Mouse (Mus musculus) E14TG2a.4 (cell line): ENCODE data around the gene Creg2.
A peak's percentile ranks its signal among the peaks of the same experiment; 100 is the strongest.

Source experiments
- H3K27me3 ChIP-seq: 2 replicates; pipeline ENCODE4 v1.6.1; 2014; ENCODE audit warnings: low read length, control low read depth; ENCODE audit not compliant: insufficient read depth
- H3K36me3 ChIP-seq: 2 replicates; pipeline ENCODE4 v1.6.1; 2014; ENCODE audit warnings: low read length, control low read depth; ENCODE audit not compliant: insufficient read depth
- H3K4me1 ChIP-seq: replicated peaks from 2 replicates; pipeline ENCODE4 v1.6.1; 2014; ENCODE audit warnings: low read depth, low read length, control low read depth
- H3K4me3 ChIP-seq: replicated peaks from 2 replicates; pipeline ENCODE4 v1.5.1; 2014; ENCODE audit warnings: mild to moderate bottlenecking, low read length
- H3K9me3 ChIP-seq: 2 replicates; pipeline ENCODE4 v1.6.1; 2014; ENCODE audit warnings: low read length, control low read depth
- CTCF ChIP-seq: conservative IDR thresholded peaks from 2 replicates; pipeline ENCODE4 v1.5.1; 2014; ENCODE audit warnings: low read length
- NANOG ChIP-seq: IDR thresholded peaks from 2 replicates; pipeline ENCODE4 v1.6.1; 2014; ENCODE audit warnings: borderline replicate concordance, low read length, mixed read lengths
- POU5F1 ChIP-seq: IDR thresholded peaks from 2 replicates; pipeline ENCODE4 v1.6.1; 2014; ENCODE audit warnings: low read length, borderline replicate concordance

Gene Creg2

DNA sequence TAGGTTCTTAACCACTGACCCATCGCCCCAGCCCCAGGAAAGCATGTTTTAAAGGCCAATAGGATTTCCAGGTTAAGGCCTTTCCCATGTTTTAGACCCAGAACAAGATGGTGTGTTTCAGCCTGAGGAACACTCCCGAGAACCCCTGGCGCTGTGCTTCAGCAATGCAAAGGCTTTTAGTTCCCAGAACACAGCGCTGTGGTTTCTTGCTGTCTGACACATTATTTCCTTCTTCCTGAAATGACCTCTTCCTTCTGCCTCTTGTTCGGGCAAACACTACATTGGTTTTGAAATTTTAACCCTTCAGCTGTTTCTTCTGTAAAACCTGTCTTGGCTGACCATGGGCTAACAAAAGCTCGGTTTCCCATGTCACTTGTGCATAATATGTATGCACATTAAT, 72.1 kb downstream of the Creg2 start:
- Histone ChIP-seq H3K27me3 (peaks cover 6% of the 10 kb centered on the region; the same call in 1 of the 2 replicates), H3K4me1 (peaks cover 39% of the 10 kb centered on the region), H3K4me3 (no peak overlapping the region), H3K36me3 (0 out of 2 replicates have a peak, but pooled peaks cover 6% of the 10 kb centered on the region), H3K9me3 (no peaks in the 10 kb centered on the region)
- TF ChIP-seq CTCF (no peak), POU5F1 (no peak), NANOG (no peak)

- H3K4me1 ChIP-seq: peaks cover 39% of the 10 kb centered on the region
- no peaks in the 10 kb centered on the region for H3K9me3 ChIP-seq
- peaks cover 12% of the 10 kb centered on the region; the same call in 1 of the 2 replicates for H3K36me3 ChIP-seq
- TF ChIP-seq POU5F1 (no peak), CTCF (no peak), NANOG (no peak)
- H3K27me3 ChIP-seq: peaks cover 6% of the 10 kb centered on the region; the same call in 1 of the 2 replicates
- H3K4me3 ChIP-seq: no peak overlapping the region
Observed at GRCm38 (mm10) chr1:39578446-39578845, 72.8 kb downstream of the Creg2 start.

DNA sequence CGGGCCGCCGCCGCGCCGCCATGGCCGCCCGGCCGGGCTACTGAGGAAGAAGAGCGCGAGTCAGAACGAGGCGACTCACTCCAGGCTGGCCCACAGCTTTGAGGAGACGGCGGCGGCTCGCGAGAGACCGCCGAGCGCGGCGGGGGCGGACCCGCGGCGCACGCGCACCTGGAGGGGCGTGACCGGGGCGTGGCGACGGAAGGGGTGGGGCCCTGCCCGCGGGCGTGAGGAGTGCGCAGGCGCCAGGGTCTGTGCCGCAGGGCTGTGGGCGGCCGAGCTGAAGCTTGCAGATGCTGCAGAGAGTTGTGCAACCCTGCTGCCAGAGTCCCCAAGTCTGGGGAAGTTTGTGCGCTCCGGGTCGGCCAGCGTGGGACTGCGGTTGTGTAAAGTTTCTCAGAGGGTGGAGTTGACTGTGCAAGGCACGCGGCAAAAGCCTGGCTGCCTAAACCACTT, 74.0 kb downstream of the Creg2 start, which contains the start of gene Rnf149:
Rnf149 (minus strand) TSS at position 153 of the 453 bp plus-strand sequence.
- Histone ChIP-seq H3K4me3 (peak within 1 kb of the TSS; percentile 91), H3K36me3 (peaks cover 21% of the 10 kb centered on the region), H3K4me1 (peaks cover 42% of the 10 kb centered on the region), H3K27me3 (peaks cover 6% of the 10 kb centered on the region; the same call in 1 of the 2 replicates), H3K9me3 (no peaks in the 10 kb centered on the region)
- TF ChIP-seq CTCF (no peak), NANOG (no peak), POU5F1 (no peak)

DNA sequence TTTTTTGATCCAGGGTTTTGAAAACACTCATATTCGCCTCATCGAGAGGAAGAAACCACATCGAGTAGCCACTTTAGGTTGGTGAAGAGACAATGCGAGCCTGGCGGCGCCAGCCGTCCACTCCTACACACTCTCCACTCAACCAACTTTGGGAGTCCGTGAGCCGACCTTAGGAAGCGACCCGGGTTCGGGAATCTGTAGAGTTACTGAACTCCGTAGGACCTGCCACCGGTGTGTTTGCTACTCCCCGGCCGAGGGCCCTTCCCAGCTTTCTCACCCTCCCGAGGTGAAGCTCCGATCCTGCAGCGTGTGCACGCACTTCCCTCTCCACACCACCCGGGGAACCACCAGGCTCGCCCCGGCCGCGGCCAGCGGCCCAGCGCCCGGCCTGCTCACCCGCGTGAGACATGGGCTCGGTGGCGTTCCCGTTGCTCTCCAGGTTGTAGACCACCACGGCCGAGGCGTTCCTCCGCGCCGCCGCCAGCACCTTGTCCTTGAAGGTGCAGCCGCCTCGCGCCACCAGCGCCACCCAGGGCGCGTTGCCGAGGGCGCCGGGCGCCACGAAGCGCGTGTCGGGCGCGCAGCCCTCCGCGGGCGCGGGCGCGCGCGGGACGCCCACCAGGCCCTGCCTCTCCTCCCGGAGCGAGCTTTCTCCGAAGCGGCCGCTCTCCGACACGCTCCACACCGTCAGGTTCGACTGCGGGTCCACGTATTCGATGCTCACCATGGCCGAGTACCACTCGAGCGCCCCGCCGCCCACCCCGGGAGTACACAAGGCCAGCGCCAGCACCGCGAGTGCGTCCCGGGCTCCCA, 74.6 kb downstream of the Creg2 start:
- Histone ChIP-seq H3K4me3 (peak overlapping the region; percentile 91), H3K36me3 (peaks cover 25% of the 10 kb centered on the region), H3K27me3 (peaks cover 3% of the 10 kb centered on the region; the same call in 1 of the 2 replicates), H3K4me1 (peaks cover 44% of the 10 kb centered on the region), H3K9me3 (no peaks in the 10 kb centered on the region)
- TF ChIP-seq POU5F1: no peak
- TF ChIP-seq NANOG: no peak
- no peak for TF ChIP-seq CTCF

DNA sequence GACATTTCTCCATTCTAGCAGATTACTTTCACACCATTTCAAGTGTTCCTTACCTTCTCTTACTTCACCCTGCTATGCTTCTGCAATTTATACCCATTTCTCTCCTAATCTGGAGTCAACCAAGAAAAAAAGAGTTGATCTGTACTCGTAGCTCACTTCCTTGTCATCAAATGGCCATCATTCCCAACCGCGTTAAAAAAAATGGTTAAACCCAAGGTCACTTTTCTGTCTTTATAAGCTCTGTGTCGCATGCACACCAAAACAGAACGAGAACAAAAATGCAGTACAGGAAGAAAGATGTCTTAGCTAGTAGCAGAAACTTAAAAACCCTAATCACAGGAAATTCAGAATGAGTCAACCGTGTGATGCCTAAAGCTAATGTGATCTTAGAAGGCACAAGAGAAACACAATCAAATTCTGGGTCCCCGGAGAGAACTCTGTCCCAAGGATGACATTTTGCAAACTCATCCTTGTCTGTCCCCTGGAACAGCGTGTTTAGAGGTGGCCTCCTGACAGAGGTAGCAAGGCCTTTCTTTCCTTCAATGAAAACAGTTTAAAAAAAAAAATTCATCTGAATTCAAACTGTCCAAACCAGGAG, 75.4 kb downstream of the Creg2 start:
- TF ChIP-seq CTCF (no peak), POU5F1 (no peak), NANOG (no peak)
- Histone ChIP-seq H3K27me3 (peaks cover 3% of the 10 kb centered on the region; the same call in 1 of the 2 replicates), H3K9me3 (no peaks in the 10 kb centered on the region), H3K4me3 (peak overlapping the region; percentile 91), H3K4me1 (peaks cover 44% of the 10 kb centered on the region), H3K36me3 (peaks cover 31% of the 10 kb centered on the region)

GRCm38 (mm10) chr1:39573890-39574289, 77.4 kb downstream of the Creg2 start:
- H3K27me3 ChIP-seq: peaks cover 3% of the 10 kb centered on the region; the same call in 1 of the 2 replicates
- H3K4me1 ChIP-seq: peaks cover 34% of the 10 kb centered on the region
- TF ChIP-seq NANOG: no peak
- no peak for TF ChIP-seq CTCF
- no peak for TF ChIP-seq POU5F1
- no peak overlapping the region for H3K4me3 ChIP-seq
- peaks cover 37% of the 10 kb centered on the region for H3K36me3 ChIP-seq
- no peaks in the 10 kb centered on the region for H3K9me3 ChIP-seq

DNA sequence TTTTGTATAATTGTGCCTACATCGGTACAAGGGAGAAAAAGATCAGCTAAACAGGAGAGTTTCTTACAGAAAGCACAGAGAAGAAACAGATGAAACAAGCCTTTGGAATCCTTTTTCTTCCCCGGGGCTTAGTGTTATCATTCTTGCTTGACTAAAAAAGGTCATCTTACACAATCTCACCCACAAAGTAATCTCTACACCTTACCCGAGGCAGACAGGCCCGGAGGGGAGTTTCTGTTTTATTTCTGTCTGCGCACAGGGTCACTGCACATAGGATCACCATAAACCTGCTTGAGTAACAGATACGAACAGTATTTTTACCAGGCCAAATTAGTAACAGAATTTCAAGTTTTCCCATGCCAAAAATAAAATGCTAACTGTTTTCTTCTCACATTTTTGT, 79.6 kb downstream of the Creg2 start:
- Histone ChIP-seq H3K36me3 (peaks cover 40% of the 10 kb centered on the region), H3K27me3 (peaks cover 3% of the 10 kb centered on the region; the same call in 1 of the 2 replicates), H3K9me3 (no peaks in the 10 kb centered on the region), H3K4me1 (peaks cover 42% of the 10 kb centered on the region), H3K4me3 (no peak overlapping the region)
- TF ChIP-seq POU5F1: no peak
